Mouse (Mus musculus) heart, embryonic 13.5 days (tissue): Measurements from ENCODE around the gene Cpd. TPM values are rescaled to one million over a fixed set of nuclear protein-coding genes. Genes with fewer than 3 reads are reported as not detected.
"Not testable (repeated sequence)": the region's sequence is repeated elsewhere in the genome, so short reads cannot be mapped to it uniquely, and the experiment has no call there.

Experiments
- ATAC-seq: fragments of 200-750 bp; cut with Nextera tagmentation; 2 replicates; pipeline ENCODE4 v1.8.0; 2017; ENCODE audit warnings: moderate TSS enrichment; ENCODE audit not compliant: insufficient number of reproducible peaks, low FRiP score, low TSS enrichment; ENCODE audit errors: extremely low read depth
- H3K27ac ChIP-seq: fragments of 300-500 bp; sonication (generic); replicated peaks from 2 replicates; pipeline ENCODE4 v1.5.1; 2015; ENCODE audit warnings: moderate library complexity, mild to moderate bottlenecking, inconsistent platforms
- H3K27me3 ChIP-seq: fragments of 300-500 bp; sonication (generic); replicated peaks from 2 replicates; pipeline ENCODE4 v1.6.1; 2015; ENCODE audit warnings: mild to moderate bottlenecking, inconsistent platforms
- H3K36me3 ChIP-seq: fragments of 300-500 bp; sonication (generic); 2 replicates; pipeline ENCODE4 v1.6.1; 2015; ENCODE audit warnings: mild to moderate bottlenecking, inconsistent platforms
- H3K4me1 ChIP-seq: fragments of 300-500 bp; sonication (generic); 2 replicates; pipeline ENCODE4 v1.6.1; 2015; ENCODE audit warnings: inconsistent platforms
- H3K4me2 ChIP-seq: fragments of 300-500 bp; sonication (generic); 2 replicates; pipeline ENCODE4 v1.6.1; 2015; ENCODE audit warnings: inconsistent platforms, mild to moderate bottlenecking, moderate library complexity
- H3K4me3 ChIP-seq: fragments of 300-500 bp; sonication (generic); 2 replicates; pipeline ENCODE4 v1.5.1; 2015; ENCODE audit warnings: moderate library complexity, mild to moderate bottlenecking, inconsistent platforms
- H3K9ac ChIP-seq: fragments of 300-500 bp; sonication (generic); 2 replicates; pipeline ENCODE4 v1.6.1; 2015; ENCODE audit warnings: inconsistent platforms, mild to moderate bottlenecking, moderate library complexity
- H3K9me3 ChIP-seq: fragments of 300-500 bp; sonication (generic); 2 replicates; pipeline ENCODE4 v1.6.1; 2016; ENCODE audit warnings: inconsistent platforms
- WGBS: fragments of 180-500 bp; shearing (Covaris S2); methylation state at CpG from one replicate; pipeline ENCODE4 v1.1.7; 2015; ENCODE audit warnings: mixed read lengths; 5-methylcytosine and 5-hydroxymethylcytosine counted together
- polyA plus RNA-seq: library from polyadenylated mRNA; unstranded; fragments of >200 nt; fragmentation: Nextera tagmentation; extraction: Ambion mirVana; gene quantifications from 2 replicates; pipeline ENCODE4 v1.2.1, GENCODE M21; 2015

The Cpd gene
- polyA plus RNA-seq, 1 experiment from 2014 or later: 10.8 TPM

DNA sequence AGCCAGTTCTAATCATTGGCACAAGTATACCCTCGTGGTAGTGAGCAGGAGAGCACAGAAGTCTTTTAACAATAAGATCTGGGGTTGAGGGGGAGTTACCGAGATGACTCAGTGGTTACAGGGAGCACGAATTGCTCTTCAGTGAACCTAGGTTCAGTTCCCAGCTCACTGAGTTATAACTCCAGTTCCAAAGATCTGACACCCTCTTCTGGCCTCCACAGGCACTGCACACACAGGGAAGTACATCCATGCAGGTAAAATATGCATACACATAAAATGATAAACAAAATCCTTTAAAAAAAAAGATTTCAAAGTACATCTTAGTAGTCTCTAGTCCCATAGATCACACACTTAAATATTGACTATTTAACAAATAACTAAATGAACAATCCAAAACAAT lies 29.2 kb downstream of the Cpd start:
- no peaks in the 10 kb centered on the region for H3K27me3 ChIP-seq
- H3K4me2 ChIP-seq: no peak overlapping the region
- 86% methylated on average over 3 of the region's 3 CpGs for WGBS
- no peak overlapping the region for H3K27ac ChIP-seq
- H3K4me1 ChIP-seq: peaks cover 15% of the 10 kb centered on the region
- no peak overlapping the region for H3K9ac ChIP-seq
- H3K4me3 ChIP-seq: no peak overlapping the region
- no peak for ATAC-seq
- H3K36me3 ChIP-seq: peaks cover 23% of the 10 kb centered on the region
- H3K9me3 ChIP-seq: no peaks in the 10 kb centered on the region

DNA sequence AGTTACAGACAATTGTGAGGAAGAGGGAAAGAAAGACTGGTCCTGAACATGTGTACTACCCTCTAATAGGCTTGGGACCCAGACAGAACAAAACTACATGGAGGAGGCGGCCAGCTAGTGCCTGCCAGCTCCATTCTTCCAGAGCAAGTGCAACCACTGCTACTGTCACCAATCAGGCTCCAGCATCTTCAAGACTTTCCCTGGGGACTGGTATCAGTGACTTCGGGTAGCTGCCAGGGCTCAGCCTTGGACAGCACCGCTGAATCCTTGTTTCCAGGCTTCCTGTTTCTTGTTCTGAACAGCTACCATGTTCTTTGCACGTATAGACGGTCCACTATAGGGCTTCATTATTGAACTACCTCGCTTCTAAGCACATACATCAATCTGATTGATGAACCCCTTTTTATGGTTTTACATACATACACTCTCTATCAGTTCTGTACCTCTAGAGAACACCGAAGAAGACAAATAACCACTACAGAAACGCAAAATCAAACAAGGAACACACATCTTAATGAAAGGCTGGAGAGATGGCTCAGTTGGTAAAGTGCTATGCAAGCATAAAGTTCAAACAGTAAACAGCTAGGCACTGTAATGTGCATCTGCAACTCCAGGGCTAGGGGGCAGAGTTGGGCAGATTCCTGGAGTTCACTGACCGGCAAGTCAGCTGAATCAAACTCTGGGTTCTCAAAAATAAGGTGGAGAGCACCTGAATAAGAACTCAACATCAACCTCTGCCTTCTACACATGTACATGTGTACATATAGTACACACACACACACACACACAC lies 35.9 kb downstream of the Cpd start:
- 80% methylated on average over 9 of the region's 9 CpGs for WGBS
- Histone ChIP-seq H3K27me3 (no peaks in the 10 kb centered on the region), H3K4me3 (no peak overlapping the region), H3K27ac (no peak overlapping the region), H3K4me1 (peaks cover 19% of the 10 kb centered on the region), H3K9me3 (no peaks in the 10 kb centered on the region), H3K36me3 (peaks cover 68% of the 10 kb centered on the region), H3K9ac (no peak overlapping the region), H3K4me2 (no peak overlapping the region)
- no peak for ATAC-seq

DNA sequence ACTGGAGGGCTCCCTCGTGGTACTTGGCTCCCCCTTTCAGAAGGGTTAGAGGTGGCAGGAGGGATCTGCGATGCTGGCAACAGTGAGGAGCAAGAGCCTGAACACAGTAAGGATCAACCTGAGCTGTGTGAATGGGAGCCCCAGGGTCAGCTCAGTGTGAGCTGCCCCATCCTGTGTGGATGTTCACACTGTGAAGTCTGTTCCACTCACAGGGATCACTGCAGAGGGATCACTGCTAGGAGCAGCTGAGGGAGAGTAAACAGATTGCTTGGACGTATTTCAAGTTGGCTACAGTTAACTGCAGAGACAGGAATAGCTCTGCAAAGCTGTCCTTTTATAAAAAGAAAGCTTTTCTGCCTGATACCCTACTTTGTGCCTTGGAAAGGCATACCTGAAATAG lies 37.4 kb downstream of the Cpd start:
- Histone ChIP-seq H3K27me3 (no peaks in the 10 kb centered on the region), H3K27ac (peak overlapping the region; percentile 36; the same call in 1 of the 2 replicates), H3K9me3 (no peaks in the 10 kb centered on the region), H3K9ac (peak overlapping the region; percentile 24; the same call in 1 of the 2 replicates), H3K4me3 (no peak overlapping the region), H3K36me3 (peaks cover 78% of the 10 kb centered on the region), H3K4me1 (peaks cover 19% of the 10 kb centered on the region), H3K4me2 (no peak overlapping the region)
- WGBS: 43% methylated on average over 3 of the region's 3 CpGs
- ATAC-seq: no peak

DNA sequence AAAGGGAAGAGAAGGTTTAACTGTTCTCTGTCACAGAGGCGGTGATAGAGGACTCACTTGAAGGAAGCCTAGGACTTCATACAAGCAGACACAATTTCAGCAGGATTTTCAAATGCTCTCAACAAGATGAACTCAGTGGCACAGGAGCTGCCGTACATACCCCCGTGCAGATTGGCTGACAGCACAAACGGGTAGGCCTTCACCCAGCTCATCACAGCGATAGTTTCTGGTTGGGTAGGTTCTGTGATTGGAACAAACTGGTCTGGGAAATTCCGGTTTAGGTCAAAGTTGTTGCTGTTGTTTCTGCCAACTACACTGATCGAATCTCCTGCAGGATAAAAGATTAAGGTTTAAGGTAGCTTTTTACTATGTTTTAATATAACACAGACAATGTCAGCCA lies 38.3 kb downstream of the Cpd start:
- no peak overlapping the region for H3K9ac ChIP-seq
- H3K4me2 ChIP-seq: no peak overlapping the region
- no peak overlapping the region for H3K4me3 ChIP-seq
- no peak overlapping the region for H3K27ac ChIP-seq
- peaks cover 78% of the 10 kb centered on the region for H3K36me3 ChIP-seq
- no peak for ATAC-seq
- no peaks in the 10 kb centered on the region for H3K9me3 ChIP-seq
- H3K4me1 ChIP-seq: peaks cover 19% of the 10 kb centered on the region
- no peaks in the 10 kb centered on the region for H3K27me3 ChIP-seq
- 90% methylated on average over 7 of the region's 7 CpGs for WGBS

DNA sequence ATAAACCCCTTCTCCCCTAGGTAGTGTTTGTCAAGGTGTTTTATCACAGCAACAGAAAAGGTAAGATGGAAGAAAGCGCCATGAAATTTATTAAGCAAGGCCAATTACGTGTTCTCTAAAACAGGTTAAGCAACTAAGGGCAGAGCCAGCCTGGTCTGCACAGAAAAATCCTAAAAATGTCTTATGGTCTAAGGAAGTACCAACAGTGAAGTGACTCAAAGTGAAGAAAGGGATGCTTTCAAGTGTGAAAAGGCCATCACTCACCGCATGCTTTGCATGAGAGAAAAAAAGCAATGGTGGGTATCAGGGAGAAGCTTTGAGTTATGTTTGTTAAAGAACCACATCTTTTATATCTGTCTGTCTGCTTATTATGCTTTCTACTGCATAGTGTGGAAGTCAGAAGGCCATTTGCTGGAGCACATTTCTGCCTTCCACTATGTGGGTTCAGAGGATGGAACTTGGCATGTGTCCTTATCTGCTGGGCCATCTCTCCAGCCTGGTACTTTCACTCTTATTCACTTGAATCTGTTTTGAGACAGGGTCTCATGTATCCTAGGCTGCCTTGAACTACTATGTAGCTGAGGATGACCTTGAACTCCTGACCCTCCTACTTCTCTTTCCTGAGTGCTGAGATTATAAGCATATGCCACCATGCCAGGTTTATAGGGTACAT lies 39.7 kb downstream of the Cpd start:
- WGBS: 88% methylated on average over 3 of the region's 3 CpGs
- H3K36me3 ChIP-seq: peaks cover 80% of the 10 kb centered on the region
- no peaks in the 10 kb centered on the region for H3K9me3 ChIP-seq

DNA sequence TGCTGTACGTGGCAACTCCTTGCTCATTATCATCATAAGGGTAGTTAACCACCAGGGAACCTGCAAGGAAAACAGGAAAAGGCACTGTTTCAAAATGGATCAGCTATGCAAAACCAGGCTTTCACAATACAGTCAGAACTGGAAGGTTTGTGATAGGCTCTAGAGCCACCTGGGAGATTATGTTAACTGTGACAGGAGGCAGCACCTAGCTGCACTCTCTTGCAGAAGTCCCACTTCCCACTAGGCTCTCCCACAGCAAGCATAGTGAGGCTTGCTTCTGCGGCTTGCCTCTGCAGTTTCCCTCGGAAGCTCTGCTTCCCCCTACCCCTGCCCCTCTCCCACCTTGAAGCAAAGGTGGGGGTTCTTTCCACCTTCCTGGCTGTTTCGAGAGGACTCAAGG lies 40.8 kb downstream of the Cpd start:
- Histone ChIP-seq H3K27ac (no peak overlapping the region), H3K9me3 (no peaks in the 10 kb centered on the region), H3K4me2 (no peak overlapping the region), H3K4me1 (peaks cover 19% of the 10 kb centered on the region), H3K4me3 (no peak overlapping the region), H3K36me3 (peaks cover 87% of the 10 kb centered on the region), H3K9ac (no peak overlapping the region), H3K27me3 (no peaks in the 10 kb centered on the region)
- 80% methylated on average over 4 of the region's 4 CpGs for WGBS
- ATAC-seq: no peak

More for the DNA sequence above, 39.7 kb downstream of the Cpd start:
- no peak for ATAC-seq
- Histone ChIP-seq H3K4me1 (peaks cover 19% of the 10 kb centered on the region), H3K27ac (no peak overlapping the region), H3K4me3 (no peak overlapping the region), H3K4me2 (no peak overlapping the region), H3K27me3 (no peaks in the 10 kb centered on the region), H3K9ac (no peak overlapping the region)

DNA sequence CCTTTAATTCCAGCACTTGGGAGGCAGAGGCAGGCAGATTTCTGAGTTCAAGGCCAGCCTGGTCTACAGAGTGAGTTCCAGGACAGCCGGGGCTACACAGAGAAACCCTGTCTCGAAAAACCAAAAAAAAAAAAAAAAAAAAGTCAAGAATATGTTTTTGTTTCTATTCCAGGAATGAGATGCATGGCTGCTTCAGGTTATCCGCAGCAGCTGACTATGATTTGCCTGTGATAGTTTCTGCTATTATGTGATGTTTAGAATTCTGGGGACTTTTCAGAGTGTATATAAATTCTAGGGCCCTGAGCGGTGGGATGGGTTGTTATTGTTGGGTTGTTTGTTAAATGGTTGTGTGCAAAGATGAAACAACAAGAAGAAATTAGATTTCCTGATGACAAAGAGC lies 41.7 kb downstream of the Cpd start:
- not testable (repeated sequence) for ATAC-seq
- 82% methylated on average over 4 of the region's 4 CpGs for WGBS
- peaks cover 84% of the 10 kb centered on the region for H3K36me3 ChIP-seq

DNA sequence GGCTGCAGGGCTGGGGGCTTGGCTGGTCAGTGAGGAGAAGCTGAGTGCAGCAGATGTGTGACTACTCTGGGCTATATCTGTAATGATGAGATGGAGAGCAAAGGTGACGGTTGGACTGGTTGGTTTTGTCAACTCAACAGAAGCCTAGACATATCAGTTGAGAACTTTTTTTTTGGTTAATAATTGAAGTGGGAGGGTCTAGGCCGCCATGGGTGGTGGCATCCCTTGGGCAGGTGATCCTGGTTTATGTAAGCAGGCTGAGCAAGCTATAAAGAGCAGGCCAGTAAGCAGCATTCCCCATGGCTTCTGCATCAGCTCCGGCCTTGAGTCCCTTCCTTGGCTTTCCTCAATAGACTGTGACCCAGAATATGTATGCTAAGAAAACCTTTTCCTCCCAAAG lies 43.6 kb downstream of the Cpd start:
- no peak for ATAC-seq
- Histone ChIP-seq H3K4me1 (peaks cover 12% of the 10 kb centered on the region; the same call in 1 of the 2 replicates), H3K9ac (no peak overlapping the region), H3K9me3 (no peaks in the 10 kb centered on the region), H3K27me3 (no peaks in the 10 kb centered on the region), H3K27ac (no peak overlapping the region), H3K36me3 (peaks cover 87% of the 10 kb centered on the region), H3K4me3 (no peak overlapping the region), H3K4me2 (no peak overlapping the region)
- 85% methylated on average over 3 of the region's 3 CpGs for WGBS

More for the DNA sequence above, 41.7 kb downstream of the Cpd start:
- not testable (repeated sequence) for H3K27me3 ChIP-seq, H3K4me2 ChIP-seq, H3K9ac ChIP-seq, H3K9me3 ChIP-seq, H3K4me3 ChIP-seq, H3K27ac ChIP-seq
- H3K4me1 ChIP-seq: peaks cover 19% of the 10 kb centered on the region

DNA sequence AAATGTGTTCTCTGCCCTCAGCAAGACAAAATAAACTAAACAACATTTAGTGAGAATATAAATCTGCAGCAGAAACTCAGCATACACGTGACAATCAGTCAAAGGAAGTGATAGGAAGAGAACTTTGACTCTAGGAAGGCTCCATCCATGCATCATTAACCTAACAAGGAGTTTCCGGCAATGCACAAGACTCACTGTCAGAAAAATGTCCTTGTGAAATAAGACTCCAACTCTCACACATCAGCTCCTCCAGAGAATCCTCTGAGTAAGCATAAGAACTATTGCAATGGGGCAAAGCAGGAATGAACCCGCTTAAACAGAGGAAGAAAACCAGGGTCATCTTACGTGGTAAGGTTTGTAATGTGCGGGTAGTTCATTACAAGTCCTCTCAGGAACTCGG lies 49.6 kb downstream of the Cpd start:
- H3K36me3 ChIP-seq: peaks cover 83% of the 10 kb centered on the region
- no peak overlapping the region for H3K27ac ChIP-seq
- no peak for ATAC-seq
- no peak overlapping the region for H3K4me2 ChIP-seq
- 89% methylated on average over 6 of the region's 6 CpGs for WGBS
- no peaks in the 10 kb centered on the region for H3K4me1 ChIP-seq
- H3K9me3 ChIP-seq: no peaks in the 10 kb centered on the region
- no peak overlapping the region for H3K4me3 ChIP-seq
- no peak overlapping the region for H3K9ac ChIP-seq
- H3K27me3 ChIP-seq: no peaks in the 10 kb centered on the region

DNA sequence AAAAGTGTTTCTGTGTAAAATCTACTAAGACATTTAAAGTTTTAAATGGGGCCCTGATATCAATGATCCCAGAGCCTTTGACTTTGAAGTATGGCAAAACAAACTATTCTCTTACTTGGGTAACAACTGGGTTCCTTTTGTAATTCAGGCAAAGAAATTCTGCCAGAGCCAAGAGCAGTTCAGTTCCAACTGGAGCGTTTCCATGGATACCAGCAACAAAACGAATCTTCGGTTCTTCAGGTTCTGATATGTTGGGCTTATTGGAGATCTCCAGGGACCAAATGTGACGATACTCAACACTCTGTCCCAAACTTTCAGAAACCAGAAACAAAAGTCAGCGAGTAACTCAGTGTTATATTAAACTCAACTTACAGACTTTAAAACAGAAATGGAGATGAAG lies 51.5 kb downstream of the Cpd start:
- no peaks in the 10 kb centered on the region for H3K9me3 ChIP-seq
- H3K27ac ChIP-seq: no peak overlapping the region
- 88% methylated on average over 5 of the region's 5 CpGs for WGBS
- peaks cover 86% of the 10 kb centered on the region for H3K36me3 ChIP-seq
- H3K4me3 ChIP-seq: no peak overlapping the region
- ATAC-seq: no peak
- H3K27me3 ChIP-seq: no peaks in the 10 kb centered on the region
- no peak overlapping the region for H3K9ac ChIP-seq
- H3K4me2 ChIP-seq: no peak overlapping the region
- H3K4me1 ChIP-seq: no peaks in the 10 kb centered on the region

DNA sequence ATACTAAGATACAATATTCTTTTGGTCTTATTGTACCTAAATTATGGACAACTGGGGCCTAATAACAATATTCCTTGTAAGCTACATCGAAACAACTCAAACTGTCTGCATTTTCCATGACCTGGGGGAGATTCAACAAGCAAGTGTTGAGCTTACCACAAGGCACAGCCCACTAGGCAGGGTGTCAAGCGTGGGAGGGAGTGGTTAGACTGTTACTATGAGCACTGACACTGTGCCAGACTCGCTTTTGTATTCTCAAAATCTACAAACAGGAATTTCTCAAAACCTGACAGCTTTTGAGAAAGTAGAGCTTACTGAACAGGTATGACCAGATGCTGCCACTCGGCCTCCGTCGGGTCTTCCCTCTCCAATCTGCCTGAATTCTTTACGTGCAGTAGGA lies 55.5 kb downstream of the Cpd start:
- H3K27ac ChIP-seq: no peak overlapping the region
- no peaks in the 10 kb centered on the region for H3K9me3 ChIP-seq
- H3K27me3 ChIP-seq: no peaks in the 10 kb centered on the region
- H3K9ac ChIP-seq: no peak overlapping the region
- 79% methylated on average over 7 of the region's 7 CpGs for WGBS
- H3K4me2 ChIP-seq: no peak overlapping the region
- no peaks in the 10 kb centered on the region for H3K4me1 ChIP-seq
- no peak overlapping the region for H3K4me3 ChIP-seq
- peaks cover 85% of the 10 kb centered on the region for H3K36me3 ChIP-seq
- ATAC-seq: no peak

DNA sequence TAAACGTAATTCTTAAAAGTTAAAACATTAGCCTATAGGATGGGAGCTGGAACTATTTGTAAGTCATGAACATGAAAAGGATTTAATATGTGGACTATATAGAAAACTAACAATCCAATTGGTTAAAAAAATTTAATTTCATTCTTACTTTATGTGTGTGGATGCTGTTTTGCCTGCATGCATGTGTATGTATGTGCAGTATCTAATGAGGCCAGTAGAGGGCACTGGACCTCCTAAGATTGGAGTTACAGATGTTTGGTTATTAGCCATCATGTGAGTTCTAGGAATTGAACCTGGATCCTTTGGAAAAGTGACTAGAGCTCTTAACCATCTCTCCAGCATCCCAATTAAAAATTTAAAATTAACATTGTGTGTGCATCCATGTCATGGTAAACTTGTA lies 57.6 kb downstream of the Cpd start:
- Histone ChIP-seq H3K4me2 (no peak overlapping the region), H3K9me3 (no peaks in the 10 kb centered on the region), H3K27ac (no peak overlapping the region), H3K4me3 (no peak overlapping the region), H3K36me3 (peaks cover 91% of the 10 kb centered on the region), H3K27me3 (no peaks in the 10 kb centered on the region), H3K4me1 (no peaks in the 10 kb centered on the region), H3K9ac (no peak overlapping the region)
- WGBS: 98% methylated on average over 1 of the region's 1 CpGs
- ATAC-seq: no peak
